Mouse (Mus musculus) ES-Bruce4 (cell line): Measurements from ENCODE around the gene Bub1.

Experiments used
- CTCF ChIP-seq: IDR thresholded peaks from one replicate; pipeline ENCODE4 v1.8.1; 2011; ENCODE audit warnings: low read depth, low read length
- EP300 ChIP-seq: IDR thresholded peaks from 2 replicates; pipeline ENCODE4 v1.6.1; 2011; ENCODE audit warnings: low read depth, low read length; ENCODE audit not compliant: insufficient read depth

- TF ChIP-seq EP300 (no peak), CTCF (no peak)
Observed at GRCm38 (mm10) chr2:127850371-127850770, 18.7 kb upstream of the Bub1 start.
